Mouse (Mus musculus) stomach, postnatal 0 days (tissue): Measurements from ENCODE around the gene Sfxn5. TPM values are rescaled to one million over a fixed set of nuclear protein-coding genes. Genes with fewer than 3 reads are reported as not detected.

Experiments used
- ATAC-seq: fragments of 200-750 bp; cut with Nextera tagmentation; 2 replicates; pipeline ENCODE4 v1.8.0; 2017; ENCODE audit not compliant: low FRiP score, low TSS enrichment
- DNase-seq: peaks from one replicate; pipeline ENCODE4 v3.0.0-alpha.2; 2016; ENCODE audit warnings: low spot score
- H3K27ac ChIP-seq: fragments of 300-500 bp; sonication (generic); replicated peaks from 2 replicates; pipeline ENCODE4 v1.5.1; 2014; ENCODE audit warnings: mild to moderate bottlenecking, control low read depth
- H3K27me3 ChIP-seq: fragments of 300-500 bp; sonication (generic); 2 replicates; pipeline ENCODE4 v1.6.1; 2014; ENCODE audit warnings: low read length; ENCODE audit not compliant: control insufficient read depth, insufficient read depth
- H3K36me3 ChIP-seq: fragments of 300-500 bp; sonication (generic); 2 replicates; pipeline ENCODE4 v1.6.1; 2014; ENCODE audit warnings: low read length, mixed read lengths; ENCODE audit not compliant: control insufficient read depth, insufficient read depth
- H3K4me1 ChIP-seq: fragments of 300-500 bp; sonication (generic); replicated peaks from 2 replicates; pipeline ENCODE4 v1.6.1; 2014; ENCODE audit warnings: antibody characterized with exemption; ENCODE audit not compliant: control insufficient read depth, insufficient read depth
- H3K4me2 ChIP-seq: fragments of 300-500 bp; sonication (generic); replicated peaks from 2 replicates; pipeline ENCODE4 v1.6.1; 2014; ENCODE audit warnings: low read depth, mild to moderate bottlenecking, control low read depth, moderate library complexity
- H3K4me3 ChIP-seq: fragments of 300-500 bp; sonication (generic); 2 replicates; pipeline ENCODE4 v1.5.1; 2014; ENCODE audit warnings: low read depth, low read length, control low read depth
- H3K9ac ChIP-seq: fragments of 300-500 bp; sonication (generic); 2 replicates; pipeline ENCODE4 v1.6.1; 2014; ENCODE audit warnings: mild to moderate bottlenecking, low read length, control low read depth, mixed read lengths
- H3K9me3 ChIP-seq: fragments of 300-500 bp; sonication (generic); 2 replicates; pipeline ENCODE4 v1.6.1; 2016; ENCODE audit warnings: low read length; ENCODE audit not compliant: control insufficient read depth
- CTCF ChIP-seq: IDR thresholded peaks from 2 replicates; pipeline ENCODE4 v1.5.1; 2016; ENCODE audit warnings: antibody characterized with exemption, low read depth, mild to moderate bottlenecking, moderate library complexity
- EP300 ChIP-seq: optimal IDR thresholded peaks from 2 replicates; pipeline ENCODE3; 2016; ENCODE audit warnings: antibody characterized with exemption
- WGBS: fragments of 180-500 bp; shearing (Covaris S2); extraction: QIAGEN DNeasy Blood & Tissue Kit; methylation state at CpG from one replicate; pipeline ENCODE4 v1.1.7; 2014; 5-methylcytosine and 5-hydroxymethylcytosine counted together
- polyA plus RNA-seq: library from polyadenylated mRNA; unstranded; fragments of >200 nt; fragmentation: Nextera tagmentation; extraction: Ambion mirVana; gene quantifications from 2 replicates; pipeline ENCODE4 v1.2.1, GENCODE M21; 2015

The Sfxn5 gene
- polyA plus RNA-seq, 1 experiment from 2014 or later, result 8.4 TPM

DNA sequence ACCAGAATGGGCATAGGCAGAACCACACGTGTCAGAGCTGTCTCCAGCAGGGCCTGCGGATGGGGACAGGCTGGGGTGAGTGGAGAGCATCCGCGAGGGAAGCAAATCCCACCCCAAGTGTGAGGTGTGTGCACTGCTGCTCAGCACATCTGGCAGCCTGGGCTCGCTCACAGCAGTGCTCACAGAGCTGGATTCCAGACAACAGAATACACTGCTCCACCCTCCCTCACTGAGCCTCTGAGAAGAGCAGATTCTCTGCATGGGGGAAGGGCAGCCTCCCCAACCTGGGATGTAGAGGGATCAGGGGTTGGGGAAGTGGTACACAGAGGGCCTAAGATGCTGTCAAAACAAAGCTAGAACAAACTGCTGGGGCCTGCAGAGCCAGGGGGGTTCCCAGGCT is 98.4 kb downstream of the Sfxn5 start:
- WGBS, result 32% methylated on average over 5 of the region's 5 CpGs
- H3K4me3 ChIP-seq, result no peak overlapping the region
- no peak overlapping the region for H3K4me2 ChIP-seq
- TF ChIP-seq CTCF, result no peak
- no peak for TF ChIP-seq EP300
- H3K4me1 ChIP-seq, result no peaks in the 10 kb centered on the region
- DNase-seq (no peak), ATAC-seq (no peak)
- H3K9ac ChIP-seq, result peak overlapping the region; percentile 18; the same call in 1 of the 2 replicates
- no peaks in the 10 kb centered on the region for H3K9me3 ChIP-seq
- H3K27ac ChIP-seq, result no peak overlapping the region
- H3K36me3 ChIP-seq, result no peaks in the 10 kb centered on the region
- no peaks in the 10 kb centered on the region for H3K27me3 ChIP-seq

DNA sequence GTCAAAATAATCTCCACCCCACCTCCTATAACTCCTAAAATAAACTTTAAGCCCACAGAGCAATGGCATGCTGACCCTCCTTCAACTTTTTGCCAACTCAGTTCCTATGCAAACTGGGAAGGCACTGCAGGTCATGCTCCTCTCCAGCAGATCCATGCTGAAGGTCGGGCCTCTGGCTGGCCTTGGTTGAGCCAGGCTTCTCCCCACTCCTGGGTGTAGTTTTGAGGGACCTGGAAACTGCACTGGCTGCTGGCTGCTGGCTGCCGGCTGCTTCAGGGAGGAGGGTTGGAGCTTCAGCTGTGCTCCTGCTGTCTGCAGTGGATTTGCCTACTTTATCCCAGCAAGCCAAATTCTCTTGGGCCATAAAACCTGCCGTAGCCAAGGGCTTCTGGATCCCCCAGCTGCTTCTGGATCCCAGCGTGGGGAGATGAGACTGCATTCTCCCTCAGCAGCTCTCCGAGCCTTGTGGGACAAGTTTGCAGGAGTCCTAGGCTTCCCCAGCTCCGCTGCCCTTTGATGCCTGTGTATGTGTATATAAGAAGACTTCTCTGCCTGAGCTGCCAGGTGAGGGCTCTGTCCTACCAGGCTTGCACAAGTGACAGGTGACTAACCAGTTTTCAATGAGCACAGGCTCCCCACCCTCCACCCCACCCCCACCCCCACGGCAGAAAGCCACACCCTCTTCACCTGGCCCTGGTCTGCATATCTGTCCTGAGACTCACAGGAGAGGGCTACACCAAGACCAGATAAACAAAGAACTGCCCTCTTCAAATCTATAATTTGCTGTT is 100.2 kb downstream of the Sfxn5 start:
- no peak overlapping the region for H3K4me3 ChIP-seq
- no peaks in the 10 kb centered on the region for H3K4me1 ChIP-seq
- no peak overlapping the region for H3K4me2 ChIP-seq
- WGBS, result 26% methylated on average over 7 of the region's 7 CpGs
- H3K27ac ChIP-seq, result peak overlapping the region; percentile 35; the same call in 1 of the 2 replicates
- no peaks in the 10 kb centered on the region for H3K9me3 ChIP-seq
- no peaks in the 10 kb centered on the region for H3K27me3 ChIP-seq
- H3K36me3 ChIP-seq, result no peaks in the 10 kb centered on the region
- no peak overlapping the region for H3K9ac ChIP-seq
- ATAC-seq (peak; percentile 55), DNase-seq (peak; percentile 51)
- TF ChIP-seq EP300 (no peak), CTCF (peak; percentile 13; the same call in 1 of the 2 replicates)

DNA sequence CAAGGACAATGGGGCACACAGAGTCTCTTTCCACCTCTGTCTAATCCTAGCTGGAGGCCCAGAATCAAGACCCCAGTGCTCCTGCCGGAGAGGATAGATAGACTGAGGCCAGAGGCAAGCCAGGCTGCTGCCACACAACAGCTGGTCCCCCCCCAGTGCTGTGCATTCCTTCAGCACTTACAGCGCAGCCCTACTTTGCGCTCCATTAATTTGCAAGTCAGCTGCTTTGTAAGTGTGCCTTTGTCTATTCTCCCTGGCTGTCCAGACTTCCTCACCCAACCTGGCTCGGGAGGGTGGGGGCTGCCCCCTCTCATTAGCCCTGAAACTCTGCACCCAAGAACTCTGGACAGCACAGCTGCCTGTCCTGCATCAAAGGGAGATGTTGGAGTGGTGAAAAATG is 101.2 kb downstream of the Sfxn5 start:
- no peak for TF ChIP-seq CTCF
- no peak for TF ChIP-seq EP300
- no peak for ATAC-seq
- WGBS, result 76% methylated on average over 4 of the region's 4 CpGs

DNA sequence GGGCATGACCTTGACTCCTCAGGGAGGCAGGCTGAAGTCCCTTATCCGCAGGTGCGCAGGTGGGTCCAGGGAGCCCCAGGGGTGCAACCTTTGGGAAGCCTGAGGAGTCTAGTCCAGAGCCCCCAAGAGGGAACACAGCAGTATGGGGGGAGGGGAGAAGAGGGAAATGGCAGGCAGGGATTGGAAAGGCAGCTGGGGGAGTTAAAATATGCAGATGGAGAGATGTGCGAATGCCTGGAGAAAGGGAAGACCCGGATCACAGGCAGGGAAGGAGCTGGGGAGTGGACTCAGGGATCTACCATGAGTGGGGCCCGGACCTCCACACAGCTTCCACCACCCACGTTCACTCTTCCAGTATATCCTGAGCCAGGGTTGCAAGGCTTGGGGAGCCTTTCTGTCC is 101.8 kb downstream of the Sfxn5 start:
- Histone ChIP-seq H3K27ac (no peak overlapping the region), H3K4me1 (no peaks in the 10 kb centered on the region), H3K4me3 (no peak overlapping the region), H3K36me3 (no peaks in the 10 kb centered on the region), H3K9ac (no peak overlapping the region), H3K27me3 (no peaks in the 10 kb centered on the region), H3K9me3 (no peaks in the 10 kb centered on the region), H3K4me2 (no peak overlapping the region)
- ATAC-seq (no peak), DNase-seq (no peak)
- 48% methylated on average over 6 of the region's 6 CpGs for WGBS
- TF ChIP-seq EP300 (no peak), CTCF (no peak)

More for the DNA sequence above, 101.2 kb downstream of the Sfxn5 start:
- Histone ChIP-seq H3K27me3 (no peaks in the 10 kb centered on the region), H3K36me3 (no peaks in the 10 kb centered on the region), H3K27ac (no peak overlapping the region), H3K9me3 (no peaks in the 10 kb centered on the region), H3K9ac (no peak overlapping the region), H3K4me2 (no peak overlapping the region), H3K4me1 (no peaks in the 10 kb centered on the region), H3K4me3 (no peak overlapping the region)
- no peak for DNase-seq

DNA sequence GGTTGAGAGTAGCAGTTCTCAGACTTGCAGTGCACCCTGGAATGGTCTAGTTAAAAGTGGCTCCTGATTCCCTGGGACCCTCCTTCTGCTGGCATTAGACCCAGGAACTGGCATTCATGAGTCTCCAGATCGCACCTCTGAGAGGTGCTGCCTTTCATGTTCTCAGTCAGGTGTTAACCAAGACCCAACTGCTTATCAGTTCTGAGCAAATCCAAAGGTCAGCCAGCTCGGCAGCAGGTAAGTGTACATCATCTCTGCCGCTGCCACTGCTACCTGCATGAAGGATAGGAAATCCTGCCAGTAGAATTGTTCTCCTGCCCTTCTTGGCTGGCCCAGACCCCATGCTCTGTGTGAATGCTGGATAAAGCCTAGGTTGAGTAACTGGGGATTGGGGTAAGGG is 102.5 kb downstream of the Sfxn5 start:
- 52% methylated on average over 3 of the region's 3 CpGs for WGBS
- Histone ChIP-seq H3K36me3 (no peaks in the 10 kb centered on the region), H3K4me1 (no peaks in the 10 kb centered on the region), H3K4me2 (no peak overlapping the region), H3K9me3 (no peaks in the 10 kb centered on the region), H3K27me3 (no peaks in the 10 kb centered on the region), H3K27ac (no peak overlapping the region), H3K9ac (no peak overlapping the region), H3K4me3 (no peak overlapping the region)
- no peak for TF ChIP-seq EP300
- TF ChIP-seq CTCF, result no peak
- DNase-seq, result peak; percentile 51
- ATAC-seq, result no peak; the same call in 1 of the 2 replicates

DNA sequence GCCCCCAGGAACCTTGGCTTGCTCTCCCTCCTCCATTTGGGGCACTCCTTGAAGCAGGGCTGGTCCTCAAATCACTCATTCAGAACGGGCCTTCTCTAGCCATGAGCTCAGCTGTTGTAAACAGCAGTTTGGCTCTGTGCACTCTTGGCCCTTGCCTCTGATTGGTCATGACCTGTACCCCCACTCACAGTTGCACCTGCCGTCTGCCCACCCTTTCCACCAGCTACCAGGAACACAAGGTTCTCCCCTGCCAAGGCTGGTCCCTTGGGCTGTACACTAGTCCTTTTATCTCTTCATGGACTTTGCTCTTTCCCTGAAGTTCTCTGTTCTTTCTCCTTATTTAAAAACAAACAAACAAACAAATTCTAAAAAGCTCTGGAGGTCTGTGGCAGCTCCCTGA is 105.7 kb downstream of the Sfxn5 start:
- TF ChIP-seq CTCF, result no peak
- no peak for TF ChIP-seq EP300
- no peaks in the 10 kb centered on the region for H3K4me1 ChIP-seq
- H3K9me3 ChIP-seq, result no peaks in the 10 kb centered on the region
- H3K9ac ChIP-seq, result no peak overlapping the region
- no peaks in the 10 kb centered on the region for H3K27me3 ChIP-seq
- H3K36me3 ChIP-seq, result no peaks in the 10 kb centered on the region
- no peak overlapping the region for H3K4me2 ChIP-seq
- 40% methylated on average over 2 of the region's 2 CpGs for WGBS
- DNase-seq (no peak), ATAC-seq (no peak)
- no peak overlapping the region for H3K27ac ChIP-seq
- no peak overlapping the region for H3K4me3 ChIP-seq
